Mouse (Mus musculus) bone marrow, adult 2 months (tissue): Measurements from ENCODE around the gene Vmp1.

ENCODE experiments used
- CTCF ChIP-seq: fragments of 200-500 bp; IDR thresholded peaks from 2 replicates; pipeline ENCODE4 v1.5.1; 2011; ENCODE audit warnings: low read length, control low read depth; ENCODE audit not compliant: control insufficient read depth, insufficient read depth
- POLR2A ChIP-seq: fragments of 200-500 bp; IDR thresholded peaks from 2 replicates; pipeline ENCODE4 v1.6.1; 2011; ENCODE audit warnings: low read depth, mild to moderate bottlenecking, control low read depth, low read length, borderline replicate concordance; ENCODE audit not compliant: control insufficient read depth

DNA sequence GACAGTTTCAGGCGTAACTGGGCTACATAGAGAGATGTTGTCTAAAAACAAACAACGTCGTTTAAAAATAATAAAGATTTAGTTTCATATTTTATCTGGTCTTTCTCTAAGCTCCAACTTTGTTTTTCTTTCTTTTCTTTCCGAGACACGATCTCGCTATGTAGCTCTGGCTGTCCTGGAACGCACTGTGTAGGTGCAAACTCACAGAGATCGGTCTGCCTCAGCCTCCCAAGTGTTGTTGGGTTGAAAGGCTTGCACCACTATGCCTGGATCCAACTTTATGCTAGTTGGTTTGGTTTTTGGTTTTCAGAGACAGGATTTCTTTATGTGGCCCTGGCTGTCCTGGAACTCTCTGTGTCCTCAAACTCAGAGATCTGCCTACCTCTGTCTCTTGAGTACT lies 138.1 kb downstream of the Vmp1 start:
- TF ChIP-seq CTCF (no peak), POLR2A (no peak)
